Mouse (Mus musculus) spleen, adult 12 weeks (tissue): ENCODE measurements around the gene Gm20826.
"Not testable (repeated sequence)": the region's sequence is repeated elsewhere in the genome, so short reads cannot be mapped to it uniquely, and the experiment has no call there.

Experiments
- DNase-seq: peaks from one replicate; pipeline ENCODE4 v3.0.0; 2022; ENCODE audit warnings: low spot score

Gm20826 gene

GRCm38 (mm10) chrY:7638389-7638788 lies at the start of gene Gm20826:
Gene Gm20826, minus strand, starts transcription at chrY:7638489.
- not testable (repeated sequence) for DNase-seq
